Mouse (Mus musculus) heart, adult 18-20 months (tissue): ENCODE measurements at regions not wholly inside any gene's neighbourhood (a gene's known extent, or its start where the extent isn't known, plus 50 kb on each side); places are given as distances from the start of the nearest gene placed in this dataset.

Source experiments
- DNase-seq, 2 experiments: peaks; one replicate each; pipeline ENCODE4 v3.0.0; 2021 to 2022; ENCODE audit warnings: mixed read lengths in 1 of 2

DNA sequence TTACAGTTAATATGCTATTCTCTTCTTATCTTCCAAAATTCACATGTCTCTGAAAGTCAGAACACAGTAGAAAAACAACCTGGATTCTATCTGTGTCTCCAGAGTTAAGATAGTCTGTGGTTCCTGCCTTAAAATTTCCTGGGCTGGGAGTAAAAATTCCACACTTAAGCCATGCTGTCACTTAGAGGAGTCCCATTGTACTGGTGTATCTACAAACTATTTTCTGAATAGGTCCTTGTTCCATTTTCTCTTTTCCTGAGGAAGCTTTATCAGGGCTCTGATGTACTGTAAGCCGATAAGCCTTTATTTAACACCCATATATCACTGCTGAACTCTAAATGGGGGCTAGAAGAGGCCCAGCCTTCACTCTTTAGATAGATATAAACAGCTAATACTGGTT lies 1171.1 kb downstream of the Efnb2 start:
- no peak for DNase-seq

- DNase-seq = no peak
These were observed 1188.8 kb downstream of the Efnb2 start for GRCm38 (mm10) chr8:7472153-7472796.

GRCm38 (mm10) chr8:7469261-7469660 lies 1191.8 kb downstream of the Efnb2 start:
- DNase-seq = no peak

GRCm38 (mm10) chr8:7462798-7463197 lies 1198.2 kb downstream of the Efnb2 start:
- DNase-seq = no peak

GRCm38 (mm10) chr8:7449361-7449760 lies 1211.7 kb downstream of the Efnb2 start:
- no peak for DNase-seq

DNA sequence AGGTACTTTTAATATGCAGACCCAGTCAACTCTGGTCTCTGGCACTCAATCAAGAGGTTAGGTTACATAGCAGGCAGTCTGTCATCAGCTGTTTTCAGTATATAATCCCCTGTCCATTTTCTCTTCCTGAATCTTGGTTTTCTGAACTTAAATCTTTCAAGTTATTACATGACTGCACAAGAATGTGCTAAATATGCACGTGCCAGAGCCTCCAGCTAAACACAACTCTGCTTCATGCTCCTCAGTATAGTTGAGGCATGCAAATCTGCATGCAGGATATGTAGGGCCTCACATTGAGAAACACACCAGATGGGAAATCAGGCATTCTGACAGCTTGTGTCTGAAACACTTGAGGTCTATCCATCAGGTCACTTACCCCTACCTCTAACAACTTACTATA lies 1214.0 kb downstream of the Efnb2 start:
- no peak for DNase-seq

- no peak for DNase-seq
These were observed 1220.2 kb downstream of the Efnb2 start for GRCm38 (mm10) chr8:7440829-7441228.

DNA sequence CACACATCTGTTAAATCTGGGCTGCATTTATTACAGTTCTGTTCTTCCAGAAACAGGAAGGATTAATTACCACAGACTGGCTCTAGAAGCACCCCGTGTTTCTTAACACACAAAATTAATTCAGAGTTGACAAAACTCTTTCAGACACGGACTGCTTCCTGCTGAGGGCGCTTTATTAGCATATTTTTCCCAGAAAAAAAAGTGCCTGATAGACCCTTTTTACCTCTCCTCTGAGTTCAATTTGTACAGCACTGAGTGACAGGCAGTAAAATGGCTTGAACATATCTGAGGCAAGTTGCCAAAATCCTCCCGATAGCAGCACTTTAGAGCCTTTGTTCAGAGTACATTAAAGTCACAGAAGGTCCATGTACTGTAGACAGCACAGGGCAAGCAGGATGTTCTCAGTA lies 1220.8 kb downstream of the Efnb2 start:
- peak in 1 of 2 experiments; percentile 3 for DNase-seq

DNA sequence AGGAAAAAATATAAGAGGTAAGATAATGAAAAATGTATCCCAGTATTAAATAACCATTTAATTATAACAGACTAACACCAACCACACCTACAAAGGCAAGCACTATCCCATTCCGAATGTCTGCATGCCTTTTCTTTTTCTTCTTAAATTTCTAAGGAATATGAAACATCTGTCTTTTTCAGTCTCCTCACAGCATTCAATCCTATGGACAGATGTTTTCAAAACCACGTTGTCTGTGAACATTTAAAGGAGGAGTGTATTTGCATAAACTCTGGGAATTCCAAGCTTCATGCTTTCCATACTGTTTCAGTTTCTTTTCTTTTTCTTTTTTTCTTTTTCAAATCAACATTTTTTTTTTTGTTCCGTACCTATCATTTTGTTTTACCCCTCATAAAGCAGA lies 1221.2 kb downstream of the Efnb2 start:
- no peak for DNase-seq

GRCm38 (mm10) chr8:7430482-7430881 lies 1230.6 kb downstream of the Efnb2 start:
- no peak for DNase-seq

DNA sequence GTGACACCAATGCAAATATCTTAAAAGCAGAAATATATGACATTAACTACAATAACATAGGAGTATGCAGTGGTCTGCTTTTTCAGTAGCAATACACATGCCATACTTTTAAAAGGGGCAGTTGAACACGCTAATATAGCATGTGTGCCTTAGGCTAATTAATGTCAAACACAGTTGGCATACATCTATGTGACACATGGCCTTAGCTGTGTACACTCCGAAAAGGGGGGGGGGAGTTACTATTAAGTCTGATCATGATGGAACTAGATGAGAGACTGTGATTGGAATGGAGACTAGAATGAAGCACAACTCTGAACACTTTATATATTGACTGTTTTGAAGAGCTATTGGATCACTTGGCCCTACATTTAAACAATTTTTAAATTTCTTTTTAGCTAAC lies 1262.9 kb downstream of the Efnb2 start:
- no peak for DNase-seq

DNA sequence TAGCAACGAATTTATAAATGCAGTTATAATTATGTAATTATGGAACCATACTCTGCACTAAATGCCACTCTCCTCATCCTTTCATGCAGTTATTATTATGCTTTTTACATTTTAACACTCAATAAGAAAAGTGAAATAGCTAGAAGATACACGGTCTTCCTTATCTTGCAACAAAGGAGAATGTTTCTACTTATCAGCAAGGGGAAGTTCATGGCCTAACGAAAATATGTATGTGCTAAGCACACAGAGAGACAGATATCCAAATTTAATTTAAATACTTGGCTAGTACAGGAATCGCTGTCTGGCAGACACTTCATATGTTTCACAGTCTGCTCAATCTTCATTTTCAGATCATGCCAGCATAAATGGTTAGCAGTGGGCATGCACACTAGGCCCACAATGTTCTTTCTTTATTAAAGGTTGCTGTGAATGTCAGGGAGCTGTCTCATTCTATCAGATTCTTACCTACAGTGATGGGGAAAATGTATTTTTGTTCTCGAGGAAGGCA lies 1263.6 kb downstream of the Efnb2 start:
- DNase-seq = no peak
